Mouse (Mus musculus) midbrain, embryonic 16.5 days (tissue): ENCODE measurements at regions not wholly inside any gene's neighbourhood (a gene's known extent, or its start where the extent isn't known, plus 50 kb on each side); places are given as distances from the start of the nearest gene placed in this dataset.

ENCODE experiments used
- ATAC-seq: fragments of 200-750 bp; cut with Nextera tagmentation; 2 replicates; pipeline ENCODE4 v1.8.0; 2017; ENCODE audit warnings: moderate TSS enrichment
- H3K27ac ChIP-seq: fragments of 300-500 bp; sonication (generic); 2 replicates; pipeline ENCODE4 v1.5.1; 2014; ENCODE audit warnings: mild to moderate bottlenecking, low read length, mixed read lengths
- H3K27me3 ChIP-seq: fragments of 300-500 bp; sonication (generic); 2 replicates; pipeline ENCODE4 v1.6.1; 2014; ENCODE audit warnings: low read depth, low read length, mixed read lengths; ENCODE audit not compliant: control insufficient read depth, insufficient read depth
- H3K36me3 ChIP-seq: fragments of 300-500 bp; sonication (generic); 2 replicates; pipeline ENCODE4 v1.6.1; 2014; ENCODE audit warnings: mild to moderate bottlenecking, low read length, moderate library complexity, mixed read lengths; ENCODE audit not compliant: control insufficient read depth, insufficient read depth
- H3K4me1 ChIP-seq: fragments of 300-500 bp; sonication (generic); 2 replicates; pipeline ENCODE4 v1.6.1; 2014; ENCODE audit warnings: mild to moderate bottlenecking, low read length, mixed read lengths; ENCODE audit not compliant: control insufficient read depth, insufficient read depth
- H3K4me2 ChIP-seq: fragments of 300-500 bp; sonication (generic); 2 replicates; pipeline ENCODE4 v1.6.1; 2014; ENCODE audit warnings: mild to moderate bottlenecking, low read length, mixed read lengths
- H3K4me3 ChIP-seq: fragments of 300-500 bp; sonication (generic); 2 replicates; pipeline ENCODE4 v1.5.1; 2014; ENCODE audit warnings: low read depth, mild to moderate bottlenecking, low read length, moderate library complexity, mixed read lengths
- H3K9ac ChIP-seq: fragments of 300-500 bp; sonication (generic); 2 replicates; pipeline ENCODE4 v1.6.1; 2014; ENCODE audit warnings: low read depth, low read length, mixed read lengths
- H3K9me3 ChIP-seq: fragments of 300-500 bp; sonication (generic); replicated peaks from 2 replicates; pipeline ENCODE4 v1.6.1; 2014; ENCODE audit warnings: mild to moderate bottlenecking, low read length, mixed read lengths; ENCODE audit not compliant: control insufficient read depth, poor library complexity, severe bottlenecking
- WGBS: fragments of 180-500 bp; shearing (Covaris S2); extraction: QIAGEN DNeasy Blood & Tissue Kit; methylation state at CpG from one replicate; pipeline ENCODE4 v1.1.7; 2014; 5-methylcytosine and 5-hydroxymethylcytosine counted together

DNA sequence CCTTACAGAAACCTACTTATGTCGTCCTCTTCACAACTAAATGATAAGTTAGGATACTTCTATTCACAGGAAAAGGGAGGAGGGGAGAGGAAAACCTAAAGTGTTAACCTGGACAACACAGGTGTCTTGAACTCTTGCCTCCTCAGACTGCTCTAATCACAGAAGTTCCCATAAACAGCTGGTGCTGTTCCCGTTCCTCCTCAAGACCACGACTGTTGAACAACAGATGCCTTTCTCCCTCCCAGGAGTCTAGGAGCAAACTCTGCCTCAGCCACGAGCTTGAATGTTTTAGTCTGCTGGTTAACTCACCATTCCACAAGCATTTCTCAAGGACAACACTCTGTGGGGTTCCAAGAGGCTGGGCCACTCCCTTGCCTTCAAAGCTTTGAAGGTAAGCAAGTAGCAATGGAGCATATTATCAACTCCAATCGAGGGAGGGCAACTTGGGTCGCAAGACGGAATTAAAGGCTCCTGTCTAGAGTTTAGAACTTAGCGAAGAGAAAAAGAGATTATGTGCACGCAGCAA is 186.6 kb upstream of the Bcl6 start:
- Histone ChIP-seq H3K4me3 (no peak overlapping the region), H3K9ac (no peak overlapping the region), H3K4me1 (no peaks in the 10 kb centered on the region), H3K9me3 (no peaks in the 10 kb centered on the region), H3K36me3 (no peaks in the 10 kb centered on the region), H3K27ac (no peak overlapping the region), H3K27me3 (no peaks in the 10 kb centered on the region), H3K4me2 (no peak overlapping the region)
- WGBS: 74% methylated on average over 9 of the region's 9 CpGs
- no peak for ATAC-seq

DNA sequence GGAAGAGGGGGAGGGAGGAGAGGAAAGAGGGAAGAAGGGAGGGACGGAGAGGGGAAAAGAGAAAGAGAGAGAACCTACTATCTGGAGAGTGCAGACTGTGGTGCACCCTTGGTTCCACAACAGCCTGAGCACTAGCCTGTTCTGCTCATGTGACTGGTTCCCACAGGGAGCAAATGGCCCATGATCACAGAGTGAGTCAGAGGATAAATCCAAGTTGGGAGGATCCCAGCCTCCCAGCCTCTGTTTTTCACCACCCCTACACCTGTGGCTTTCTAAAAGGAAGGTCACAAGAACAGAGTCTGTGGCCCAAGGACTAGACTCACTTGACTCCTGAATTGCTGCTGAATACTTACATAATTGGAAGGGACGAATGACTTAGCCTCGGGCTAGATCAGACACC is 185.9 kb upstream of the Bcl6 start:
- Histone ChIP-seq H3K36me3 (no peaks in the 10 kb centered on the region), H3K27ac (no peak overlapping the region), H3K4me3 (no peak overlapping the region), H3K4me2 (no peak overlapping the region), H3K9me3 (no peaks in the 10 kb centered on the region), H3K27me3 (no peaks in the 10 kb centered on the region), H3K4me1 (no peaks in the 10 kb centered on the region), H3K9ac (no peak overlapping the region)
- no peak for ATAC-seq
- WGBS: 86% methylated on average over 3 of the region's 3 CpGs

DNA sequence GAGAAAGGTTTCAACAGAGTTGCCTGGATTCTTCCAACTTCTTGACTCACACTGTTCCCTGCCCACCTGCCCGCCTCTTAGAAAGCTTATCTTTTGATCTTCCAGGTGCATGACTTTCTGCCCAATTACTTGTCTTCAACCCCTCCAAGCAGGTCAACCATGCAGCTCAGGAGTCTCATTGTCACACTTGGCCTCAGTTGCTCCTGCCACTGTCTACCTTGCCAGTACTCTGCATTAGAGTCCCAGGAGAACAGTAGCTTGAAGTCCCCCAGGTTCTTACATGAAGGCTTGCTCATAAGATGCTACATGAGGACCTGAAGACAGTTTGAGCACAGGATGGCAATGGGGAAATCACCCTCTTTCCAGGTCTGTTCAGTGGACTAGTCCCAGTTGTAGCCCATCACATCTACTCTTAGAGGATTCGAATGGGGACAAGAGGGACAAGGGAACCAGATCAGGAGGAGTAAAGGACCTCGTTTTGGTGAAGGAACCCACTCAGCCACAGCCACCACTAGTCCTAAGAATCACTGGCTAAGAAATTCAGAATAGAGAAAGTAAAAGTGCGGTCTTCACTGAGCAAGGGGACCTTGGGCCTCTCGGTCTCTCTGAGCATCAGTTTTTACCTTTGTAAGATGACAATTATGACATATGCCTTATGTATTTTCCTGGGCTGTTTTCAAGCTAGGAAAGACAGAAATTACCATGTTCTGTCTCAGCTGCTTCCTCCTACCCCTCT is 185.3 kb upstream of the Bcl6 start:
- H3K27me3 ChIP-seq: no peaks in the 10 kb centered on the region
- no peaks in the 10 kb centered on the region for H3K36me3 ChIP-seq
- no peak overlapping the region for H3K4me3 ChIP-seq
- 87% methylated on average over 5 of the region's 5 CpGs for WGBS
- H3K4me2 ChIP-seq: no peak overlapping the region
- no peaks in the 10 kb centered on the region for H3K9me3 ChIP-seq
- H3K27ac ChIP-seq: no peak overlapping the region
- no peak overlapping the region for H3K9ac ChIP-seq
- no peak for ATAC-seq
- H3K4me1 ChIP-seq: no peaks in the 10 kb centered on the region

DNA sequence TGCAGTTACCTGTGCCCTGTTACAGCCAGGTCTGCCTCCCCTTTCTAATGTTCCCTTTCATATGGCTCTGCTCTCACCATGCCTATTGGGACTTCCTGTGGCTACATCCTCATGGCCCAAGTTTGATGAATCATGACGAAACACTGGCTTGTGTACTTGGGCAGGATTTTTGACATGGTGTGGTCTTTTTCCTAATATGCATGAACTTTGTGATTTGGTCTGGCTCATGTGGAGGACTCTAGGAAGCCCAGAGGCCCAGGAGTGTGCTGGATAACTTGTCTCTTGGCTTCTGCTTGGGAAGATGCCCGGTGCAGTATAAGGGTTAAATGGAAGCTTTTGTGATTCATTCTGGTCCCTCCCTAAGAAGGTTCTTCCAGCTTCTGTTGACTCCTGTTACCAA is 184.0 kb upstream of the Bcl6 start:
- H3K4me2 ChIP-seq: no peak overlapping the region
- ATAC-seq: no peak
- H3K27ac ChIP-seq: no peak overlapping the region
- H3K4me1 ChIP-seq: no peaks in the 10 kb centered on the region
- H3K9me3 ChIP-seq: no peaks in the 10 kb centered on the region
- no peaks in the 10 kb centered on the region for H3K36me3 ChIP-seq
- WGBS: 95% methylated on average over 2 of the region's 2 CpGs
- H3K27me3 ChIP-seq: no peaks in the 10 kb centered on the region
- no peak overlapping the region for H3K9ac ChIP-seq
- H3K4me3 ChIP-seq: no peak overlapping the region

DNA sequence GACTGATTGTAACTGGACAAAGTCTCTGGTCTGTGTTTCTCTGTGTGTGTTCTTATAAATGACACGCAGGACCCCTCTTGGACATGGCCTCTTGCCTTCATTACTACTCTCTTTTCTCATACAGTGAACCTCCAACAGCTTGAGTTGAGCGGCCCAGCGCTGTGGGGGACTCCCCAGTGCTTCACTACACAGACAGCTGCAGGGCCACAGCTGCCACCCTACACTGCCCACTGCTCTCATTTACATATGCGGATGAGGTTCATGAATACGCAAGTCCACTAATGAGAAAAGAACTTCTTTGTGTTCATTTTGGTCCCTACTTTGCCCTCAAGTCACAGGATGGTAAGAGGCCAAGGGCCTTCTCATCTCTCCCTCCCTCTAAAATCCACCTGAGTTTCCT is 183.4 kb upstream of the Bcl6 start:
- H3K36me3 ChIP-seq: no peaks in the 10 kb centered on the region
- H3K4me2 ChIP-seq: no peak overlapping the region
- no peak overlapping the region for H3K4me3 ChIP-seq
- no peak overlapping the region for H3K27ac ChIP-seq
- no peaks in the 10 kb centered on the region for H3K9me3 ChIP-seq
- no peaks in the 10 kb centered on the region for H3K27me3 ChIP-seq
- H3K9ac ChIP-seq: no peak overlapping the region
- 58% methylated on average over 5 of the region's 5 CpGs for WGBS
- no peaks in the 10 kb centered on the region for H3K4me1 ChIP-seq
- ATAC-seq: no peak

DNA sequence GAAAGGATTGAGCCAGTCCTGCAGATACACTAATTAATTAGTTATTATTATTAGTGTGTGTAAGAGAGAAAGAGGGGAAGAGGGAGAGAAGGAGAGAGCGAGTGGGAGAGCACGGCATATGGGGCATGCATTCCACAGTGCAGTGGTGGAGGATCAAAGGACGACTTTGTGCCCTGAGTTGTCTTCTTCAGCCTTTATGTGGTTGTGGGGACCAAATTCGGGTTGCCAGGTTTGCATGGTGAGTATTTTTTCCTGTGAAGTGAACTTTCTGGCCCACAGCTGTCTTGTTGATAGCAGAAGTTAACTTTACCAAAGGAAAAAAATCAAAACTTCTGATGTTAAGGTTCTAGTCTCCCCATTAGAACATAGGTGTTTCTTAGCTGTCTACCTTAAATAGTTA is 182.5 kb upstream of the Bcl6 start:
- H3K36me3 ChIP-seq: no peaks in the 10 kb centered on the region
- no peak for ATAC-seq
- no peaks in the 10 kb centered on the region for H3K4me1 ChIP-seq
- no peak overlapping the region for H3K9ac ChIP-seq
- no peak overlapping the region for H3K4me3 ChIP-seq
- H3K27ac ChIP-seq: no peak overlapping the region
- 81% methylated on average over 4 of the region's 4 CpGs for WGBS
- no peaks in the 10 kb centered on the region for H3K9me3 ChIP-seq
- H3K27me3 ChIP-seq: no peaks in the 10 kb centered on the region
- no peak overlapping the region for H3K4me2 ChIP-seq

DNA sequence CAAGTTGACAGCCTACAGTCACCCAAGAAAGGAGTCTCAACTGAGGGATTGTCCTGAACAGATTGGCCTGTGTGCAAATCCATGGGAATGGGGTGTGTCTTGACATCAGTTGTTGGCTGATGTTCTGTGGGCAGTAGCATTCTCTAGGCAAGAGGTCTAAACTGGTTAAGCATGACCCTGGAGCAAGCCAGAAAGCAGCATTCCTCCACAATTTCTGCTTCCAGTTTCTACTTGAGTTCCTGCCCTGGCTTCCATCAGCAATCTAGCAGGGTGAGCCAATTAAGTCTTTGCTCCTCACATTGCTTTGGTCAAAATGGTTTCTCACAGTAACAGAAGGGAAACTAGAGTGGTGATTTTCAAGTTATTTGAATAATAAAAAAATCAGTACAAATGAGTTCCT is 177.8 kb upstream of the Bcl6 start:
- H3K4me1 ChIP-seq: no peaks in the 10 kb centered on the region
- no peaks in the 10 kb centered on the region for H3K27me3 ChIP-seq
- ATAC-seq: no peak
- no peaks in the 10 kb centered on the region for H3K9me3 ChIP-seq
- H3K4me3 ChIP-seq: no peak overlapping the region
- H3K4me2 ChIP-seq: no peak overlapping the region
- no peak overlapping the region for H3K9ac ChIP-seq
- H3K36me3 ChIP-seq: no peaks in the 10 kb centered on the region
- no peak overlapping the region for H3K27ac ChIP-seq

DNA sequence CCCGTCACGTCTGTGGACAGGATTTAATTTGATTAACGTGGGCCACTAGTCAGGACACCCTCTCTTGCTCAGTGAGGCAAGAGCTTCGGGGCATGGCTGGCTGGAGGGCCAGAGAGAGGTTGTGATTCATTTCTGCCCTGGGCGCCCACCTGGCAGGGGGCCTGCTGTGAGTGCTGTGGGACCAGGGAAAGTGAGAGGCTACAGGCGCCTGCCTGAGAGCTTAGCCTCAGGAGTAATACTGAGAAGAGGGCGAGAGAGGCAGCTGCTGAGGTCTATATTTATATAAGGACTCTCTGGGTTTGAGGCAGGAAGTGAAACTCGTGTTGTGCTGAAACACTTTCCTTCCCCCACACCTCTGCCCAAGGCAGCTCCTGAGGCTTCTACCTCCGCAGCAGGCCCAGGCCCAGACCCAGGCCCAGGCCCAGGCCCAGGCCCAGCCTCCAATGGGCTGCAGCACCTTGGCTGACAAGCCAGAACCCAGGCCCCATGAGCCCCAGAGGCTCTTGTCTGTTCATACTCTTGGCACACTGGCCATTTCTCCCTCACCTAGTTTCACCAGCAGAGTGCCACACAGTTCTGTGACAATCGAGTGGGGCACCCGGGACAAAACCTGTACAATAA is 176.9 kb upstream of the Bcl6 start:
- Histone ChIP-seq H3K27me3 (no peaks in the 10 kb centered on the region), H3K4me1 (no peaks in the 10 kb centered on the region), H3K9ac (no peak overlapping the region), H3K4me3 (no peak overlapping the region), H3K27ac (no peak overlapping the region), H3K4me2 (no peak overlapping the region), H3K36me3 (no peaks in the 10 kb centered on the region), H3K9me3 (no peaks in the 10 kb centered on the region)
- 68% methylated on average over 11 of the region's 11 CpGs for WGBS
- ATAC-seq: no peak

DNA sequence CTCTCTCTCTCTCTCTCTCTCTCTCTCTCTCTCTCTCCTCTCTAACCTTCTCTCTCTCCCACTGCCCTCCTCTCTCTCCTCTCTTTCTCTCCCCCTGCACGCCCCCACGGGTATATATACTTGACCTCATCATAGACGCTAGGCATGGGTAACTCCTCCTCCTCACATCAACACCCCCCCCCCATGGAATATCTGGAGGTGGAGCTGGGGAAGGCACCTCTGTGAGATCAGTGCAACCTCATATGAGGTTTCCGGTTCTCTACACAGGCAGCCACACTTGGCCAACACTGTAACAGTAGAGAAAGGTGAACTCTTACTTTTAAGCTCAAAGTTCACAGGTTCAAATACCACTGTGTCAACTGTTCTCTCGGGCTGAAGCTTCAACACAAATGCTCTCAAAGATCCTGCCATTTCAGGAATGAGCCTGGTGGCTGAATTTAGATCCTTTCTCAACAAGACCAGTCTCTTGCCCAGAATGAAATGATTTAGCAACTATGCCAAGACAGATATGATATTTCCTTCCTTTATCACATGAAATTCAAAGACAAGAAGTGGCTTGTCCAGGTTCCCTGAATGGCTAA is 172.1 kb upstream of the Bcl6 start:
- Histone ChIP-seq H3K4me1 (no peaks in the 10 kb centered on the region), H3K27me3 (no peaks in the 10 kb centered on the region), H3K36me3 (no peaks in the 10 kb centered on the region), H3K4me2 (no peak overlapping the region), H3K9ac (no peak overlapping the region), H3K27ac (no peak overlapping the region), H3K4me3 (no peak overlapping the region), H3K9me3 (no peaks in the 10 kb centered on the region)
- ATAC-seq: no peak
- WGBS: 79% methylated on average over 5 of the region's 5 CpGs
